Mouse (Mus musculus) midbrain, embryonic 14.5 days (tissue): ENCODE measurements around the gene Pgbd5. TPM values are rescaled to one million over a fixed set of nuclear protein-coding genes. Genes with fewer than 3 reads are reported as not detected.
A peak's percentile ranks its signal among the peaks of the same experiment; 100 is the strongest.

ENCODE experiments used
- ATAC-seq: fragments of 200-750 bp; cut with Nextera tagmentation; 2 replicates; pipeline ENCODE4 v1.8.0; 2017; ENCODE audit warnings: moderate number of reproducible peaks, moderate library complexity; ENCODE audit not compliant: low FRiP score, low TSS enrichment
- DNase-seq: peaks from one replicate; pipeline ENCODE4 v3.0.0-alpha.2; 2015
- H3K27ac ChIP-seq: fragments of 300-500 bp; sonication (generic); replicated peaks from 2 replicates; pipeline ENCODE4 v1.5.1; 2014; ENCODE audit warnings: mild to moderate bottlenecking, low read depth, low read length, moderate library complexity
- H3K27me3 ChIP-seq: fragments of 300-500 bp; sonication (generic); 2 replicates; pipeline ENCODE4 v1.6.1; 2014; ENCODE audit warnings: low read length, control low read depth, mixed read lengths; ENCODE audit not compliant: control insufficient read depth, insufficient read depth
- H3K36me3 ChIP-seq: fragments of 300-500 bp; sonication (generic); 2 replicates; pipeline ENCODE4 v1.6.1; 2014; ENCODE audit warnings: low read length, control low read depth; ENCODE audit not compliant: control insufficient read depth, insufficient read depth
- H3K4me1 ChIP-seq: fragments of 300-500 bp; sonication (generic); 2 replicates; pipeline ENCODE4 v1.6.1; 2014; ENCODE audit warnings: mild to moderate bottlenecking, antibody characterized with exemption, low read length, control low read depth; ENCODE audit not compliant: control insufficient read depth, insufficient read depth
- H3K4me2 ChIP-seq: fragments of 300-500 bp; sonication (generic); 2 replicates; pipeline ENCODE4 v1.6.1; 2014; ENCODE audit warnings: mild to moderate bottlenecking, low read length, moderate library complexity
- H3K4me3 ChIP-seq: fragments of 300-500 bp; sonication (generic); replicated peaks from 2 replicates; pipeline ENCODE4 v1.5.1; 2014; ENCODE audit warnings: low read depth, low read length
- H3K9ac ChIP-seq: fragments of 300-500 bp; sonication (generic); replicated peaks from 2 replicates; pipeline ENCODE4 v1.6.1; 2014; ENCODE audit warnings: mild to moderate bottlenecking, low read length, moderate library complexity
- H3K9me3 ChIP-seq: fragments of 300-500 bp; sonication (generic); 2 replicates; pipeline ENCODE4 v1.6.1; 2016; ENCODE audit warnings: low read length, control low read depth, mixed read lengths; ENCODE audit not compliant: control insufficient read depth
- WGBS: fragments of 180-500 bp; shearing (Covaris S2); extraction: QIAGEN DNeasy Blood & Tissue Kit; methylation state at CpG from one replicate; pipeline ENCODE4 v1.1.7; 2014; 5-methylcytosine and 5-hydroxymethylcytosine counted together
- polyA plus RNA-seq: library from polyadenylated mRNA; unstranded; fragments of >200 nt; fragmentation: Nextera tagmentation; extraction: Ambion mirVana; gene quantifications from 2 replicates; pipeline ENCODE4 v1.2.1, GENCODE M21; 2014

Pgbd5 gene
- polyA plus RNA-seq, 1 experiment from 2014 or later = 13.8 TPM

GRCm38 (mm10) chr8:124392271-124393012 is 47.0 kb downstream of the Pgbd5 start:
- Histone ChIP-seq H3K9me3 (no peaks in the 10 kb centered on the region), H3K4me2 (no peak overlapping the region), H3K9ac (no peak overlapping the region), H3K4me3 (no peak overlapping the region), H3K36me3 (no peaks in the 10 kb centered on the region), H3K27ac (no peak overlapping the region), H3K4me1 (no peaks in the 10 kb centered on the region), H3K27me3 (no peaks in the 10 kb centered on the region)
- 58% methylated on average over 10 of the region's 10 CpGs for WGBS
- ATAC-seq (no peak), DNase-seq (no peak)

GRCm38 (mm10) chr8:124391191-124391590 is 48.3 kb downstream of the Pgbd5 start:
- DNase-seq = no peak
- H3K27ac ChIP-seq = 0 out of 2 replicates have a peak overlapping the region, but pooled peaks have one; percentile 5
- H3K4me3 ChIP-seq = no peak overlapping the region
- 89% methylated on average over 7 of the region's 7 CpGs for WGBS
- no peaks in the 10 kb centered on the region for H3K4me1 ChIP-seq
- ATAC-seq = no peak
- no peaks in the 10 kb centered on the region for H3K27me3 ChIP-seq
- no peak overlapping the region for H3K9ac ChIP-seq
- no peaks in the 10 kb centered on the region for H3K36me3 ChIP-seq
- H3K4me2 ChIP-seq = no peak overlapping the region
- H3K9me3 ChIP-seq = no peaks in the 10 kb centered on the region

GRCm38 (mm10) chr8:124389495-124389894 is 50.0 kb downstream of the Pgbd5 start:
- ATAC-seq (no peak), DNase-seq (no peak)
- no peaks in the 10 kb centered on the region for H3K27me3 ChIP-seq
- H3K4me3 ChIP-seq = no peak overlapping the region
- 86% methylated on average over 11 of the region's 11 CpGs for WGBS
- no peak overlapping the region for H3K9ac ChIP-seq
- H3K4me2 ChIP-seq = no peak overlapping the region
- H3K36me3 ChIP-seq = no peaks in the 10 kb centered on the region
- no peaks in the 10 kb centered on the region for H3K4me1 ChIP-seq
- no peaks in the 10 kb centered on the region for H3K9me3 ChIP-seq
- H3K27ac ChIP-seq = no peak overlapping the region

GRCm38 (mm10) chr8:124386225-124386899 is 53.1 kb downstream of the Pgbd5 start:
- Histone ChIP-seq H3K36me3 (no peaks in the 10 kb centered on the region), H3K9me3 (no peaks in the 10 kb centered on the region), H3K27ac (0 out of 2 replicates have a peak overlapping the region, but pooled peaks have one; percentile 13), H3K4me2 (no peak overlapping the region), H3K4me1 (0 out of 2 replicates have a peak, but pooled peaks cover 4% of the 10 kb centered on the region), H3K9ac (no peak overlapping the region), H3K27me3 (no peaks in the 10 kb centered on the region), H3K4me3 (no peak overlapping the region)
- DNase-seq (peak; percentile 66), ATAC-seq (peak; percentile 55; the same call in 1 of the 2 replicates)
- 72% methylated on average over 23 of the region's 23 CpGs for WGBS

- H3K27me3 ChIP-seq = no peaks in the 10 kb centered on the region
- WGBS = 94% methylated on average over 19 of the region's 19 CpGs
Measured at GRCm38 (mm10) chr8:124384336-124384735, 55.1 kb downstream of the Pgbd5 start.

GRCm38 (mm10) chr8:124382235-124382634 is 57.2 kb downstream of the Pgbd5 start:
- Histone ChIP-seq H3K27me3 (no peaks in the 10 kb centered on the region), H3K27ac (0 out of 2 replicates have a peak overlapping the region, but pooled peaks have one; percentile 20), H3K9ac (peak overlapping the region; percentile 20; the same call in 1 of the 2 replicates), H3K4me3 (no peak overlapping the region), H3K9me3 (no peaks in the 10 kb centered on the region), H3K36me3 (0 out of 2 replicates have a peak, but pooled peaks cover 2% of the 10 kb centered on the region), H3K4me1 (0 out of 2 replicates have a peak, but pooled peaks cover 4% of the 10 kb centered on the region), H3K4me2 (no peak overlapping the region)
- WGBS = 10% methylated on average over 10 of the region's 10 CpGs
- ATAC-seq (no peak; the same call in 1 of the 2 replicates), DNase-seq (peak; percentile 63)

More at GRCm38 (mm10) chr8:124384336-124384735, 55.1 kb downstream of the Pgbd5 start:
- Histone ChIP-seq H3K36me3 (no peaks in the 10 kb centered on the region), H3K4me2 (no peak overlapping the region), H3K4me1 (0 out of 2 replicates have a peak, but pooled peaks cover 4% of the 10 kb centered on the region), H3K4me3 (no peak overlapping the region), H3K27ac (no peak overlapping the region), H3K9ac (no peak overlapping the region), H3K9me3 (no peaks in the 10 kb centered on the region)
- no peak for ATAC-seq
- no peak for DNase-seq

GRCm38 (mm10) chr8:124379289-124379688 is 60.2 kb downstream of the Pgbd5 start:
- Histone ChIP-seq H3K4me3 (no peak overlapping the region), H3K4me1 (0 out of 2 replicates have a peak, but pooled peaks cover 4% of the 10 kb centered on the region), H3K27ac (no peak overlapping the region), H3K36me3 (peaks cover 6% of the 10 kb centered on the region; the same call in 1 of the 2 replicates), H3K9ac (no peak overlapping the region), H3K27me3 (no peaks in the 10 kb centered on the region), H3K4me2 (no peak overlapping the region), H3K9me3 (no peaks in the 10 kb centered on the region)
- ATAC-seq (no peak), DNase-seq (no peak)
- WGBS = 75% methylated on average over 6 of the region's 6 CpGs

- no peak for DNase-seq
- Histone ChIP-seq H3K27me3 (no peaks in the 10 kb centered on the region), H3K36me3 (peaks cover 8% of the 10 kb centered on the region; the same call in 1 of the 2 replicates), H3K4me3 (no peak overlapping the region), H3K27ac (no peak overlapping the region), H3K9ac (no peak overlapping the region), H3K4me2 (no peak overlapping the region), H3K4me1 (no peaks in the 10 kb centered on the region), H3K9me3 (no peaks in the 10 kb centered on the region)
- WGBS = 94% methylated on average over 12 of the region's 12 CpGs
- no peak for ATAC-seq
Measured at GRCm38 (mm10) chr8:124376406-124376805, 63.1 kb downstream of the Pgbd5 start.
